Mouse (Mus musculus): ENCODE measurements around the gene Prkce.

DNA sequence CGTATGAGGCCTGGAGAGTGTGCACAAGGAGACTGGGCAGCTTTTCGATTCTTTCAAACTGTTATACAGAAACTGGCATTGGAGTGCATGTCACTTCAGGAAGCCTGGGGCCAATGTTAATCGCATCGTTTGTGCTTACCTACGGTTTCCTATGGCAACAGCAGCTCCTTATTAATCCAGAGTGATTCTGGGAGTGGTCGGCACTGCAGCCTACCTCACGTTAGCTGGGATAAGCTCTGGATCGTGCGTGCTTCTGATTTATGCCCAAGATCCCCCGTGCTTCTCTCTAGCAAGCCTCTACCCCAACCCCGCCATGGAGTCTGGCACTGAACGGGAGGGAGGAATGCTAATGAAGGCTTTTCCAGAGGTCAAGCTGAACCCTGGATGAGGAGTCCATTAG is 242.9 kb downstream of the Prkce start:
- TF ChIP-seq POLR2A (IDR thresholded peaks at IDR 0.05; ENCODE audit: insufficient read depth, low read depth, low read length) (no peak), CTCF (IDR thresholded peaks at IDR 0.05; ENCODE audit: insufficient read depth, low read depth, low read length) (no peak)
